Comparison of ENCODE assay signal across 18 mouse cellular contexts in genomic region chr13:69062692-69063233, GRCm38 (mm10).
"Had no signal": no experiment of that assay in that cellular context is flagged by ENCODE, and none has a peak within 500 bp of the region (broad histone marks: within the 10 kb centered on the region; RNA-seq: fewer than 3 reads in every experiment).

No protein-coding gene starts in this region.

- H3K4me3 ChIP-seq: left cerebral cortex, adult 2 months; liver, embryonic 13.5 days had no signal

- H3K4me2 ChIP-seq: liver, embryonic 13.5 days; midbrain, embryonic 11.5 days had no signal

- H3K4me1 ChIP-seq: liver, embryonic 13.5 days had no signal

- DNase-seq: kidney, adult 2 months; kidney, postnatal 36 days; layer of hippocampus, postnatal 36 days; liver, embryonic 13.5 days; lung, adult 2 months; lung, postnatal 14 days; lung, postnatal 4 days; midbrain, embryonic 14.5 days; right cerebral cortex, adult 18-20 months; right cerebral cortex, postnatal 14 days; right cerebral cortex, postnatal 4 days; thymus, adult 2 months; thymus, postnatal 14 days; thymus, postnatal 4 days had no signal

- H3K9me3 ChIP-seq: liver, embryonic 13.5 days had no signal

- H3K9ac ChIP-seq: liver, embryonic 13.5 days had no signal

- H3K27ac ChIP-seq: kidney, postnatal 0 days; left cerebral cortex, adult 2 months; liver, embryonic 13.5 days; stomach, postnatal 0 days had no signal

- H3K36me3 ChIP-seq: liver, embryonic 13.5 days had no signal

- H3K27me3 ChIP-seq: liver, embryonic 13.5 days had no signal
